17 mouse cellular contexts compared by ENCODE assay signal in the genomic region with DNA sequence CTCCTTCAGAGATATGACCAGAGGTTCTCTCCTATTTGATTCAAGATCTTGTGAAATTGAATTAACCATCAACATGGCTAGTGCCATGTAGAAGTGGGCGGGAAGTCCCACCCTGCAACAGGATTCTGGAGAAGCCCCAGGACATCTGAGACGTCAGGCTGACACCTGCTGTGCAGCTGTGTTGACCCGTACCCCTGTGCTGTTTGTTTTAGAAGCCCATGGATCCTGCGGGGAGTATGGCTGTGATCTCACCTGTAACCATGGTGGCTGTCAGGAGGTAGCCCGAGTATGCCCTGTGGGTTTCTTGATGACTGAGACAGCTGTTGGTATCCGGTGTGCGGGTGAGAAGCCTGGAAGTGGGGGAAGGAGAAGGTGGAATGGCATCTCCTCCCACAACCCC. TPM values are rescaled to one million over a fixed set of nuclear protein-coding genes. Genes with fewer than 3 reads are reported as not detected.
"Had no signal": no experiment of that assay in that cellular context is flagged by ENCODE, and none has a peak within 500 bp of the region (broad histone marks: within the 10 kb centered on the region; RNA-seq: fewer than 3 reads in every experiment).

No protein-coding gene starts in this region.

- H3K9me3 ChIP-seq: midbrain, embryonic 10.5 days; midbrain, embryonic 12.5 days; neural tube, embryonic 12.5 days had no signal

- H3K36me3 ChIP-seq: midbrain, embryonic 10.5 days; midbrain, embryonic 12.5 days; neural tube, embryonic 12.5 days had no signal

- H3K9ac ChIP-seq: liver, embryonic 14.5 days; lung, embryonic 14.5 days; midbrain, embryonic 12.5 days; neural tube, embryonic 12.5 days had no signal

- H3K27ac ChIP-seq: liver, embryonic 14.5 days; midbrain, embryonic 10.5 days; midbrain, embryonic 12.5 days; neural tube, embryonic 12.5 days had no signal

- DNase-seq: lung, adult 18-20 months; lung, embryonic 14.5 days; lung, postnatal 10 days; lung, postnatal 4 days; midbrain, embryonic 14.5 days; right cerebral cortex, postnatal 14 days; spleen, adult 18-20 months; thymus, adult 18-20 months; thymus, postnatal 14 days; thymus, postnatal 36 days had no signal

- ATAC-seq: midbrain, embryonic 16.5 days had no signal

- H3K4me3 ChIP-seq: midbrain, embryonic 10.5 days; midbrain, embryonic 12.5 days; neural tube, embryonic 12.5 days had no signal

- H3K4me2 ChIP-seq: lung, embryonic 14.5 days; midbrain, embryonic 12.5 days; neural tube, embryonic 12.5 days had no signal

RNA-seq across cellular contexts. Expression of a gene that starts 40.0 kb away (rescaled TPM):
- polyA plus RNA-seq: lung, embryonic 14.5 days; lung, embryonic 16.5 days; midbrain, embryonic 10.5 days; midbrain, embryonic 12.5 days; midbrain, embryonic 14.5 days; midbrain, embryonic 16.5 days; neural tube, embryonic 12.5 days; neural tube, embryonic 14.5 days had no signal
